Mouse (Mus musculus): ENCODE results near the gene Vwa7.
A peak's percentile ranks its signal among the peaks of the same experiment; 100 is the strongest.
"Not testable (repeated sequence)": the region's sequence is repeated elsewhere in the genome, so short reads cannot be mapped to it uniquely, and the experiment has no call there.

Gene Vwa7

DNA sequence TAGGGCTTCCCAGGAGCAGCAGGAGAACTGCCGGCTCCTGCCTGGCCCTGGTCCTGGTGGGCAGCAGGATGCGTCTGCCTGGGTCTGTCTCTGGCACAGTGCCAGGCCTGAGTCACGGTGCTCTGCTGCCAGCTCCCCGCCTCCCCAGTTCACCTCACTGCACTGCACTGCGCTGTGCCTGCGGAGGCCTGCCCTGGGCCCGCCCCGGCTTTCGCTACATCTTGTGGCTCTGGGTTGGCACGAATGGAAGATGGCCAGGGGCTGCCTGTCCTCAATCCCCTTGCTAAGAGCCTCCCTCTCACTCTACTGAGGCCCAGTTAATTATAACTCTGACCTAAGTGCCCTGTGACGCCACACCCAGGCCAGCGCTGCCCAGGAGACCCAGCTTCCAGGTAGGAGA is at the start of gene Vwa7:
Gene Vwa7, plus strand, starts transcription at position 204 of the 400 bp plus-strand sequence.
- no peak for TF ChIP-seq POU5F1 (IDR thresholded peaks at IDR 0.05; ENCODE audit: borderline replicate concordance, low read length)
- TF ChIP-seq NANOG (IDR thresholded peaks at IDR 0.05; ENCODE audit: borderline replicate concordance, low read length) = no peak
- no peak for TF ChIP-seq CTCF (conservative IDR thresholded peaks at IDR 0.05; ENCODE audit: low read length)

DNA sequence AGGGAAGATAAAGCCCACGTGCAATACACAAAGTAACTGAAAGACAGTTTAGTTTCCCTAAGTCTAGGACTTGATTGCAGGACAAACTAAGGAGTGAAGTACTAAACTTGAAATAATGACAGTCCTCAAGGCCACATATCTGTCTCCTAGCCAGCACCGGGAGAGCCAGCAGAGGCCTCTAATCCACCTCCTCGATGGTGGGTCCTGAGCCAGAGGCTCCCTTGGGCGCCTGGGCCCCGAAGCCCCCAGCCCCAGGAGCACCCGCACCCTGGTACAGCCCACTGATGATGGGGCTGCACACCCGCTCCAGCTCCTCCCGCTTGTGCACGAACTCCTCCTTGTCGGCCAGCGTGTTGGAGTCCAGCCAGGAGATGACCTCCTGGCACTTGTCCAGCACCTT is 46.6 kb upstream of the Vwa7 start, which contains the start of gene Gm20481:
Gene Gm20481, plus strand, starts transcription at position 91 of the 400 bp plus-strand sequence.
- Histone ChIP-seq H3K4me1 (replicated peaks; ENCODE audit: low read depth, low read length) (peaks cover 30% of the 10 kb centered on the region), H3K27me3 (ENCODE audit: insufficient read depth, low read length) (peaks cover 54% of the 10 kb centered on the region)
- H3K9me3 ChIP-seq (ENCODE audit: low read length); H3K36me3 ChIP-seq (ENCODE audit: insufficient read depth, low read length); H3K4me3 ChIP-seq (replicated peaks; ENCODE audit: low read length): not testable (repeated sequence)

More for the DNA sequence above, at the start of gene Vwa7:
- Histone ChIP-seq H3K27me3 (ENCODE audit: insufficient read depth, low read length) (0 out of 2 replicates have a peak, but pooled peaks cover 5% of the 10 kb centered on the region), H3K9me3 (ENCODE audit: low read length) (no peaks in the 10 kb centered on the region), H3K4me1 (replicated peaks; ENCODE audit: low read depth, low read length) (peaks cover 94% of the 10 kb centered on the region), H3K36me3 (ENCODE audit: insufficient read depth, low read length) (peaks cover 65% of the 10 kb centered on the region), H3K4me3 (replicated peaks; ENCODE audit: low read length) (peak within 1 kb of the TSS; percentile 61)

DNA sequence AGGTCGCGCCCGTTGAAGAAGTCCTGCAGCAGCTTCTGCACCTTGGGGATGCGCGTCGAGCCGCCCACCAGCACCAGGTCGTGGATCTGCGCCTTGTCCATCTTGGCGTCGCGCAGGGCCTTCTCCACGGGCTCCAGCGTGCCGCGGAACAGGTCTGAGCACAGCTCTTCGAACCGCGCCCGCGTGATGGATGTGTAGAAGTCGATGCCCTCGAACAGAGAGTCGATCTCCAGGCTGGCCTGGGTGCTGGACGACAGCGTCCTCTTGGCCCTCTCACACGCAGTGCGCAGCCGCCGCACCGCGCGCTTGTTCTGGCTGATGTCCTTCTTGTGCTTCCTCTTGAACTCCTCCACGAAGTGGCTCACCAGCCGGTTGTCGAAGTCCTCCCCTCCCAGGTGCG is 45.5 kb upstream of the Vwa7 start:
- H3K4me3 ChIP-seq (replicated peaks; ENCODE audit: low read length); H3K9me3 ChIP-seq (ENCODE audit: low read length); H3K36me3 ChIP-seq (ENCODE audit: insufficient read depth, low read length): not testable (repeated sequence)
- Histone ChIP-seq H3K27me3 (ENCODE audit: insufficient read depth, low read length) (peaks cover 58% of the 10 kb centered on the region), H3K4me1 (replicated peaks; ENCODE audit: low read depth, low read length) (peaks cover 20% of the 10 kb centered on the region)

DNA sequence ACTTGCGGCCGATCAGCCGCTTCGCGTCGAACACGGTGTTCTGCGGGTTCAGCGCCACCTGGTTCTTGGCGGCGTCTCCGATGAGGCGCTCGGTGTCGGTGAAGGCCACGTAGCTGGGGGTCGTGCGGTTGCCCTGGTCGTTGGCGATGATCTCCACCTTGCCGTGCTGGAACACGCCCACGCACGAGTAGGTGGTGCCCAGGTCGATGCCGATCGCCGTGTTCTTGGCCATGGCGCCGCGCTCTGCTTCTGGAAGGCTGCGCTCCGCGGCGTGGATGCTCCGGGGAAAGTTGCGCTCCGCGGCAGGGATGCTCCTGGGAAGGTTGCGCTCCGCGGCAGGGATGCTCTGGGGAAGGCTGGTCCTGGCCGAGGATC is 44.7 kb upstream of the Vwa7 start:
- Histone ChIP-seq H3K27me3 (ENCODE audit: insufficient read depth, low read length) (peaks cover 60% of the 10 kb centered on the region), H3K4me1 (replicated peaks; ENCODE audit: low read depth, low read length) (peaks cover 18% of the 10 kb centered on the region), H3K4me3 (replicated peaks; ENCODE audit: low read length) (peak overlapping the region; percentile 64)
- not testable (repeated sequence) for H3K36me3 ChIP-seq (ENCODE audit: insufficient read depth, low read length); H3K9me3 ChIP-seq (ENCODE audit: low read length)

DNA sequence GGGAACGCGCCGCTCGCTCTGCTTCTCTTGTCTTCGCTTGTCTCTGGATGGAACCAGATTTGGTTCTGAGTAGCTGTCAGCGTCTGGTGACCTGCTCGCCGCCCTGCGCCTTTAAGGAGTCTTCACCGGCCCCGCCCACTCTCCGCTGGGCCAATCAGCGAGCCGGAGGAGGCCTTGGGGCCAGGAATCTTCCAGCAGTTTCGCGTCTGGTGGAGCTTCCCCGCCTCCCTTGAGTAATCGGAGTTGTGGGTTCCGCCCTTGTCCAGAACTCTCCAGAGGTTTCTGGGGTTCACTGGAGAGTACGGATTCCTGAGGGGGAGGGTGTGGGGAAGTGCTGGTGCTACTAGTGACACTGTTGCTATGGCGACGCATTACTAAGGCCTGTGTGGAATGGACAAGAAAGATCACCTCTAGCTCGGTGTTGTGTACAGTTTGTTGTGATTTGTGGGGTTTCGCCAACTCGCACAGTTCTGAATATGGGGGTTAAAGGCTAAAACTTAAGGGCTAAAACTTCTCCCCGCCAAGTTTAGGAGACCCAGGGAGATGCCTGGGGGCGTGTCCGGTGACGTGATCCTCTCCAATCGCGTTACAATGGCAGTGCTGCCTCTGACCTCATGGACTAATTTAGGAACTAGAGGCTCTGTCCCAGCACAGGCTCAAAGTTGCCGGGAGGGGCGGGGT is 44.2 kb upstream of the Vwa7 start, which contains the start of the genes Hspa1a and Hspa1l:
Gene Hspa1a, minus strand, starts transcription at position 88 of the 681 bp plus-strand sequence.
Gene Hspa1l, plus strand, starts transcription at position 635 of the 681 bp plus-strand sequence.
- H3K9me3 ChIP-seq (ENCODE audit: low read length); H3K36me3 ChIP-seq (ENCODE audit: insufficient read depth, low read length): not testable (repeated sequence)
- H3K4me3 ChIP-seq (replicated peaks; ENCODE audit: low read length) = peak within 1 kb of the TSS; percentile 64
- H3K27me3 ChIP-seq (ENCODE audit: insufficient read depth, low read length) = peaks cover 64% of the 10 kb centered on the region
- H3K4me1 ChIP-seq (replicated peaks; ENCODE audit: low read depth, low read length) = peaks cover 21% of the 10 kb centered on the region

DNA sequence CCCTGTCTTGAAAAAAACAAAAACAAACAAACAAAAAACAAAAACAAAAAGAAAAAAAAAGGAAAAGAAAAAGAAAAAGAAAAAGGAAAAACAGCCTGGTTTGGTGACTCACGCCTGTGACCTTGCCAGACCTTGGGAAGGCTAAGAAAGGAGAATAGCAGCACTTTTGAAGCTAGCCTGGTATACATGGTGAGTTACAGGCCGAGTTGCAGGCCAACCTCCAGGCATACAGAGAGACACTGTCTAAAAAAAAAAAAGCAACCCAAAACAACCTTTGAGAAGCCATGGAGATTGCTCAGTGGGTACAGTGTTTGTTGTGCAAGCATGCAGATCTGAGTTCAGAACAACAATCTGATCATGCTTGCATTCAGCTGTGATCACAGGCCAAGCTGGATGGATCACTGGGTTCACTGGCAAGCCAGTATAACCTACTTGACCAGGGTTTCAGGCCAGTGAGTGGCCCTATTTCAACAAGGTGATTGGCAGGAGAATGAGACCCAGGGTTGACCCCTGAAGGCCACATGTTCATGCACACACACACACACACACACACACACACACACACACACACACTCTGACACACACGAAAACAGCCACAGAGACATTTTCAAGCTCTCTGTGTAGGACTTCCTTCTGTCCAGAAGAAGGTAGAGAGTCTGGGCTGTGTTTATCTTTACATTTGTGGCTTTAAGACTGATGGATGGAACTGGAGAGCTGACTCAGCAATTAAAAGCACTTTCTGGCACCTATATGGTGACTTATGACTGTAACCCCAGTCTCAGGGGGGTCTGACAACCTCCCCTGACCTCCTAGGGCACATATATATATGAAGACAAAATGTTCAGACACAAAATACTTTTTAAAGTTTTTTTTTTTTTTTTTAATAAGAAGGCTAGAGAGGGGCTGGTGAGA is 40.5 kb upstream of the Vwa7 start:
- peaks cover 51% of the 10 kb centered on the region for H3K27me3 ChIP-seq (ENCODE audit: insufficient read depth, low read length)
- H3K4me1 ChIP-seq (replicated peaks; ENCODE audit: low read depth, low read length) = peaks cover 28% of the 10 kb centered on the region
- H3K36me3 ChIP-seq (ENCODE audit: insufficient read depth, low read length) = 0 out of 2 replicates have a peak, but pooled peaks cover 3% of the 10 kb centered on the region
- H3K4me3 ChIP-seq (replicated peaks; ENCODE audit: low read length) = no peak overlapping the region
- H3K9me3 ChIP-seq (ENCODE audit: low read length) = no peaks in the 10 kb centered on the region
- no peak for TF ChIP-seq NANOG (IDR thresholded peaks at IDR 0.05; ENCODE audit: borderline replicate concordance, low read length)
- TF ChIP-seq POU5F1 (IDR thresholded peaks at IDR 0.05; ENCODE audit: borderline replicate concordance, low read length) = no peak
- TF ChIP-seq CTCF (conservative IDR thresholded peaks at IDR 0.05; ENCODE audit: low read length) = no peak

DNA sequence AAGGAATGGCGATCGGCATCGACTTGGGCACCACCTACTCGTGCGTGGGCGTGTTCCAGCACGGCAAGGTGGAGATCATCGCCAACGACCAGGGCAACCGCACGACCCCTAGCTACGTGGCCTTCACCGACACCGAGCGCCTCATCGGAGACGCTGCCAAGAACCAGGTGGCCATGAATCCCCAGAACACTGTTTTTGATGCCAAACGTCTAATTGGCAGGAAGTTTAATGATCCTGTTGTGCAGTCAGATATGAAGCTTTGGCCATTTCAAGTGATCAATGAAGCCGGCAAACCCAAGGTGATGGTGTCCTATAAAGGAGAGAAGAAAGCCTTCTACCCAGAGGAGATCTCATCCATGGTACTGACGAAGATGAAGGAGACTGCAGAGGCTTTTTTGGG is 39.4 kb upstream of the Vwa7 start:
- TF ChIP-seq NANOG (IDR thresholded peaks at IDR 0.05; ENCODE audit: borderline replicate concordance, low read length) = no peak
- no peak for TF ChIP-seq POU5F1 (IDR thresholded peaks at IDR 0.05; ENCODE audit: borderline replicate concordance, low read length)
- no peak for TF ChIP-seq CTCF (conservative IDR thresholded peaks at IDR 0.05; ENCODE audit: low read length)
- H3K27me3 ChIP-seq (ENCODE audit: insufficient read depth, low read length) = peaks cover 51% of the 10 kb centered on the region
- 0 out of 2 replicates have a peak, but pooled peaks cover 3% of the 10 kb centered on the region for H3K36me3 ChIP-seq (ENCODE audit: insufficient read depth, low read length)
- H3K4me3 ChIP-seq (replicated peaks; ENCODE audit: low read length) = no peak overlapping the region
- H3K4me1 ChIP-seq (replicated peaks; ENCODE audit: low read depth, low read length) = peaks cover 33% of the 10 kb centered on the region
- H3K9me3 ChIP-seq (ENCODE audit: low read length) = no peaks in the 10 kb centered on the region

DNA sequence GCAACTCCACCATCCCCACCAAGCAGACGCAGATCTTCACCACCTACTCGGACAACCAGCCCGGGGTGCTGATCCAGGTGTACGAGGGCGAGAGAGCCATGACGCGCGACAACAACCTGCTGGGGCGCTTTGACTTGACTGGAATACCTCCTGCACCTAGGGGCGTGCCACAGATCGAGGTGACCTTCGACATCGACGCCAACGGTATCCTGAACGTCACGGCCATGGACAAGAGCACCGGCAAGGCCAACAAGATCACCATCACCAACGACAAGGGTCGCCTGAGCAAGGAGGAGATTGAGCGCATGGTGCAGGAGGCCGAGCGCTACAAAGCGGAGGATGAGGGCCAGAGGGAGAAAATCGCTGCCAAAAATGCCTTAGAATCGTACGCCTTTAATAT is 38.1 kb upstream of the Vwa7 start:
- peaks cover 6% of the 10 kb centered on the region; the same call in 1 of the 2 replicates for H3K36me3 ChIP-seq (ENCODE audit: insufficient read depth, low read length)
- no peak overlapping the region for H3K4me3 ChIP-seq (replicated peaks; ENCODE audit: low read length)
- H3K4me1 ChIP-seq (replicated peaks; ENCODE audit: low read depth, low read length) = peaks cover 35% of the 10 kb centered on the region
- TF ChIP-seq CTCF (conservative IDR thresholded peaks at IDR 0.05; ENCODE audit: low read length) (no peak), NANOG (IDR thresholded peaks at IDR 0.05; ENCODE audit: borderline replicate concordance, low read length) (no peak), POU5F1 (IDR thresholded peaks at IDR 0.05; ENCODE audit: borderline replicate concordance, low read length) (no peak)
- H3K27me3 ChIP-seq (ENCODE audit: insufficient read depth, low read length) = peaks cover 42% of the 10 kb centered on the region
- H3K9me3 ChIP-seq (ENCODE audit: low read length) = no peaks in the 10 kb centered on the region

DNA sequence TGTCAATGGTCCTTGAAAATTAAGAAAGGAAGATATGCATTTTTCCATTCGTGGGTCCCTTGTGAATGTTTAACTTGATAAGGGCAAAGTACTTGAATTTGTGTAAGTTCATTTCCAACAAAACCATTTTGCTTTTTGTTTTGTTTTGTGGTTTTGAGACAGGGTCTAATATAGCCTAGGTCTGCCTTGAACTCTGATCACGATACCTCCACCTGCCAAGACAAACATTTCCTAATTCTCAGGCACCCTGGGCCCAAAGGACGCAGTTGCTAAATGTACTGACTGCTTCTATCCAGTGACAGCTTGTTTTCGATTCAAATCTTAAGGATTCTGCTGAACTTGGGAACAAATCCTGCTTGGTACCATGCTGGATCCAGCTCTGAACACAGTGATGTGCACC is 36.7 kb upstream of the Vwa7 start:
- TF ChIP-seq POU5F1 (IDR thresholded peaks at IDR 0.05; ENCODE audit: borderline replicate concordance, low read length) (no peak), NANOG (IDR thresholded peaks at IDR 0.05; ENCODE audit: borderline replicate concordance, low read length) (no peak), CTCF (conservative IDR thresholded peaks at IDR 0.05; ENCODE audit: low read length) (no peak)

More for the DNA sequence above, 36.7 kb upstream of the Vwa7 start:
- peaks cover 17% of the 10 kb centered on the region for H3K36me3 ChIP-seq (ENCODE audit: insufficient read depth, low read length)
- peaks cover 46% of the 10 kb centered on the region for H3K4me1 ChIP-seq (replicated peaks; ENCODE audit: low read depth, low read length)
- no peaks in the 10 kb centered on the region for H3K9me3 ChIP-seq (ENCODE audit: low read length)
- peaks cover 30% of the 10 kb centered on the region for H3K27me3 ChIP-seq (ENCODE audit: insufficient read depth, low read length)
- H3K4me3 ChIP-seq (replicated peaks; ENCODE audit: low read length) = no peak overlapping the region

Measured in E14TG2a.4 (cell line).